Mouse (Mus musculus): ENCODE data around the gene A930004D18Rik. TPM values are rescaled to one million over a fixed set of nuclear protein-coding genes. Genes with fewer than 3 reads are reported as not detected.

A930004D18Rik gene
- polyA plus RNA-seq, 1 experiment from 2014 or later, result 13.1 TPM

- ATAC-seq (ENCODE audit: low read depth), result no peak
- WGBS, result 4% methylated on average over 20 of the region's 20 CpGs
- no peaks in the 10 kb centered on the region for H3K27me3 ChIP-seq (ENCODE audit: control insufficient read depth, insufficient read depth, low read depth, low read length)
- no peaks in the 10 kb centered on the region for H3K9me3 ChIP-seq (ENCODE audit: control insufficient read depth, low read length)
- H3K27ac ChIP-seq (ENCODE audit: low read length), result peak within 1 kb of the TSS; percentile 98
- peak within 1 kb of the TSS; percentile 68 for H3K4me3 ChIP-seq (ENCODE audit: low read length)
- H3K36me3 ChIP-seq (ENCODE audit: control insufficient read depth, insufficient read depth, low read length), result no peaks in the 10 kb centered on the region
- peak within 1 kb of the TSS; percentile 84 for H3K9ac ChIP-seq (ENCODE audit: low read length)
- H3K4me1 ChIP-seq (replicated peaks; ENCODE audit: control insufficient read depth, insufficient read depth, low read length), result peaks cover 14% of the 10 kb centered on the region
- peak within 1 kb of the TSS; percentile 76 for H3K4me2 ChIP-seq (ENCODE audit: low read depth, low read length)
These were observed 17.7 kb upstream of the A930004D18Rik start, which contains the start of gene Mllt10 for GRCm38 (mm10) chr2:18055016-18055928. Gene Mllt10 (plus strand): TSS chr2:18055237.

GRCm38 (mm10) chr2:18053951-18054530 lies 16.5 kb upstream of the A930004D18Rik start:
- no peak for ATAC-seq (ENCODE audit: low read depth)
- WGBS, result 11% methylated on average over 2 of the region's 2 CpGs
- Histone ChIP-seq H3K36me3 (ENCODE audit: control insufficient read depth, insufficient read depth, low read length) (no peaks in the 10 kb centered on the region), H3K9me3 (ENCODE audit: control insufficient read depth, low read length) (no peaks in the 10 kb centered on the region), H3K4me1 (replicated peaks; ENCODE audit: control insufficient read depth, insufficient read depth, low read length) (peaks cover 22% of the 10 kb centered on the region), H3K4me3 (ENCODE audit: low read length) (no peak overlapping the region), H3K9ac (ENCODE audit: low read length) (no peak overlapping the region), H3K27ac (ENCODE audit: low read length) (peak overlapping the region; percentile 27; the same call in 1 of the 2 replicates), H3K27me3 (ENCODE audit: control insufficient read depth, insufficient read depth, low read depth, low read length) (no peaks in the 10 kb centered on the region), H3K4me2 (ENCODE audit: low read depth, low read length) (no peak overlapping the region)

GRCm38 (mm10) chr2:18053243-18053950 lies 15.9 kb upstream of the A930004D18Rik start:
- H3K27me3 ChIP-seq (ENCODE audit: control insufficient read depth, insufficient read depth, low read depth, low read length), result no peaks in the 10 kb centered on the region
- H3K27ac ChIP-seq (ENCODE audit: low read length), result no peak overlapping the region
- no peak overlapping the region for H3K9ac ChIP-seq (ENCODE audit: low read length)
- H3K36me3 ChIP-seq (ENCODE audit: control insufficient read depth, insufficient read depth, low read length), result no peaks in the 10 kb centered on the region
- peaks cover 18% of the 10 kb centered on the region for H3K4me1 ChIP-seq (replicated peaks; ENCODE audit: control insufficient read depth, insufficient read depth, low read length)
- 63% methylated on average over 1 of the region's 1 CpGs for WGBS
- H3K4me3 ChIP-seq (ENCODE audit: low read length), result no peak overlapping the region
- no peaks in the 10 kb centered on the region for H3K9me3 ChIP-seq (ENCODE audit: control insufficient read depth, low read length)
- no peak overlapping the region for H3K4me2 ChIP-seq (ENCODE audit: low read depth, low read length)
- ATAC-seq (ENCODE audit: low read depth), result no peak

GRCm38 (mm10) chr2:18052581-18052980 lies 15.0 kb upstream of the A930004D18Rik start:
- H3K27me3 ChIP-seq (ENCODE audit: control insufficient read depth, insufficient read depth, low read depth, low read length), result no peaks in the 10 kb centered on the region
- 75% methylated on average over 3 of the region's 3 CpGs for WGBS
- ATAC-seq (ENCODE audit: low read depth), result no peak
- H3K9me3 ChIP-seq (ENCODE audit: control insufficient read depth, low read length), result no peaks in the 10 kb centered on the region
- H3K4me2 ChIP-seq (ENCODE audit: low read depth, low read length), result no peak overlapping the region
- no peaks in the 10 kb centered on the region for H3K36me3 ChIP-seq (ENCODE audit: control insufficient read depth, insufficient read depth, low read length)
- peaks cover 15% of the 10 kb centered on the region for H3K4me1 ChIP-seq (replicated peaks; ENCODE audit: control insufficient read depth, insufficient read depth, low read length)
- no peak overlapping the region for H3K27ac ChIP-seq (ENCODE audit: low read length)
- no peak overlapping the region for H3K9ac ChIP-seq (ENCODE audit: low read length)
- no peak overlapping the region for H3K4me3 ChIP-seq (ENCODE audit: low read length)

- no peak for ATAC-seq (ENCODE audit: low read depth)
- 81% methylated on average over 3 of the region's 3 CpGs for WGBS
- no peak overlapping the region for H3K4me3 ChIP-seq (ENCODE audit: low read length)
- H3K9ac ChIP-seq (ENCODE audit: low read length), result no peak overlapping the region
- H3K27me3 ChIP-seq (ENCODE audit: control insufficient read depth, insufficient read depth, low read depth, low read length), result no peaks in the 10 kb centered on the region
- H3K4me1 ChIP-seq (replicated peaks; ENCODE audit: control insufficient read depth, insufficient read depth, low read length), result peaks cover 15% of the 10 kb centered on the region
- no peaks in the 10 kb centered on the region for H3K9me3 ChIP-seq (ENCODE audit: control insufficient read depth, low read length)
- no peak overlapping the region for H3K4me2 ChIP-seq (ENCODE audit: low read depth, low read length)
- no peak overlapping the region for H3K27ac ChIP-seq (ENCODE audit: low read length)
- H3K36me3 ChIP-seq (ENCODE audit: control insufficient read depth, insufficient read depth, low read length), result no peaks in the 10 kb centered on the region
These were observed 14.3 kb upstream of the A930004D18Rik start for GRCm38 (mm10) chr2:18051831-18052170.

GRCm38 (mm10) chr2:18051026-18051830 lies 13.7 kb upstream of the A930004D18Rik start:
- Histone ChIP-seq H3K4me3 (ENCODE audit: low read length) (peak overlapping the region; percentile 31), H3K9ac (ENCODE audit: low read length) (peak overlapping the region; percentile 48), H3K27ac (ENCODE audit: low read length) (peak overlapping the region; percentile 79), H3K27me3 (ENCODE audit: control insufficient read depth, insufficient read depth, low read depth, low read length) (no peaks in the 10 kb centered on the region), H3K4me1 (replicated peaks; ENCODE audit: control insufficient read depth, insufficient read depth, low read length) (peaks cover 15% of the 10 kb centered on the region), H3K4me2 (ENCODE audit: low read depth, low read length) (peak overlapping the region; percentile 74), H3K9me3 (ENCODE audit: control insufficient read depth, low read length) (no peaks in the 10 kb centered on the region), H3K36me3 (ENCODE audit: control insufficient read depth, insufficient read depth, low read length) (no peaks in the 10 kb centered on the region)
- no peak for ATAC-seq (ENCODE audit: low read depth)
- 47% methylated on average over 11 of the region's 11 CpGs for WGBS

GRCm38 (mm10) chr2:18050541-18050985 lies 13.0 kb upstream of the A930004D18Rik start:
- WGBS, result 7% methylated on average over 10 of the region's 10 CpGs
- peak overlapping the region; percentile 79 for H3K27ac ChIP-seq (ENCODE audit: low read length)
- H3K9me3 ChIP-seq (ENCODE audit: control insufficient read depth, low read length), result no peaks in the 10 kb centered on the region
- H3K4me1 ChIP-seq (replicated peaks; ENCODE audit: control insufficient read depth, insufficient read depth, low read length), result peaks cover 19% of the 10 kb centered on the region
- H3K4me2 ChIP-seq (ENCODE audit: low read depth, low read length), result peak overlapping the region; percentile 74
- H3K36me3 ChIP-seq (ENCODE audit: control insufficient read depth, insufficient read depth, low read length), result no peaks in the 10 kb centered on the region
- no peaks in the 10 kb centered on the region for H3K27me3 ChIP-seq (ENCODE audit: control insufficient read depth, insufficient read depth, low read depth, low read length)
- ATAC-seq (ENCODE audit: low read depth), result no peak
- peak overlapping the region; percentile 48 for H3K9ac ChIP-seq (ENCODE audit: low read length)
- peak overlapping the region; percentile 31 for H3K4me3 ChIP-seq (ENCODE audit: low read length)

- peaks cover 22% of the 10 kb centered on the region for H3K4me1 ChIP-seq (replicated peaks; ENCODE audit: control insufficient read depth, insufficient read depth, low read length)
- peak overlapping the region; percentile 99 for H3K27ac ChIP-seq (ENCODE audit: low read length)
- WGBS, result 16% methylated on average over 2 of the region's 2 CpGs
- peak overlapping the region; percentile 74 for H3K4me2 ChIP-seq (ENCODE audit: low read depth, low read length)
- no peak for ATAC-seq (ENCODE audit: low read depth)
- peak overlapping the region; percentile 96 for H3K9ac ChIP-seq (ENCODE audit: low read length)
- no peaks in the 10 kb centered on the region for H3K27me3 ChIP-seq (ENCODE audit: control insufficient read depth, insufficient read depth, low read depth, low read length)
- H3K36me3 ChIP-seq (ENCODE audit: control insufficient read depth, insufficient read depth, low read length), result no peaks in the 10 kb centered on the region
- H3K9me3 ChIP-seq (ENCODE audit: control insufficient read depth, low read length), result no peaks in the 10 kb centered on the region
- H3K4me3 ChIP-seq (ENCODE audit: low read length), result peak overlapping the region; percentile 88
These were observed 12.5 kb upstream of the A930004D18Rik start for GRCm38 (mm10) chr2:18050018-18050417.
